Mouse (Mus musculus) spleen, adult 10 weeks (tissue): Measurements from ENCODE around the gene Hspb6. TPM values are rescaled to one million over a fixed set of nuclear protein-coding genes. Genes with fewer than 3 reads are reported as not detected.

Experiments
- polyA plus RNA-seq: library from polyadenylated mRNA; stranded (reverse); fragments of 350-450 nt; fragmentation: Illumina TruSeq; extraction: RNeasy Lipid Tissue Mini Kit (QIAGEN cat#74804); gene quantifications from one replicate; pipeline ENCODE4 v1.2.3, GENCODE M21; 2015; ENCODE audit warnings: low replicate concordance; ENCODE audit not compliant: insufficient read depth

Hspb6 gene
- polyA plus RNA-seq, result 6.5 TPM

DNA sequence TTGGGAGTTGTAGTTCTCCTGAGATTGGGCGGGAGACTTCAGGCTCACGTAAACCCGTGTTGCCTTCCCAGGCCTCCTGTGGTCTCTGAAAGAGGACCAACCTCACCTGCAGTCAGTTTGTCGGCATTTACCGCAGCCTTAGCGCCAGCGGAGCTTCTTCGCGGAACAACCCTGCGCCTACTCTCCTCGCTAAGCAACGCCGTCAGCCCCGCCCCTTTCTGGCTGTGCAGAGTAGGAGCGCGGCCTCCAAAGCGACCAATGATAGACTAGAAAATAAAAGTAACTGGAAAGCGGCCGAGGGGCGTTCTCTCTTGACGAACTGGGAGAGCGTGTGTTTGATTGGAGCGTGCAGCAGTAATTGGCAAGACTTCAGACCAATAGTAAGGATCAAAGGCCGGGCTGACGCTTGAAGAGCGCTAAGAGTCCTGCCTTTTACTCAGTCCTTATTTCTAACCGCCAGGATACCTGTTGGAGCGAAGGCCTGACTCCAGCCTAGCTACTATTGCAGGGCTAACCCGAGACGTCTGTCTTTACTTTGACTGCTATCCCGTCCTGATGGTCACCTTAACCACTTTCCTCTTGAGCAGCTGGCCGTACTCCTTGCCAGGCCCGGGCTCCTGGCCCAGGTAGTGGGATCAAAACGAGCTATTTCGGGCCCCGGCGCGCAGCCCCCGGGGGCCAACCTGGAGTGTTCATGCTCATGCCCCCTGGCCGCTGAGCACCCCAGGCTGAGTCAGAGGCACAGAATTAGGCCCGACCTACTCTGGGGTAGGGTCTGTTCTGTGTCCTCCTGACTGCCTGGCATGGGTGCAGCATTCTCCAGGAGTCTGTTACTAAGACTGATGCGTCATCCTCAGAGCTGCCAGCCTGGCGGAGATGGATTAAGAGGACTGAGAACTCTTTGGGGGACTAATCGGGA lies at the start of gene Hspb6, which contains the start of gene Proser3:
Hspb6 (plus strand) TSS at position 77 of the 919 bp plus-strand sequence.
Proser3 (minus strand) TSS at position 198 of the 919 bp plus-strand sequence.

DNA sequence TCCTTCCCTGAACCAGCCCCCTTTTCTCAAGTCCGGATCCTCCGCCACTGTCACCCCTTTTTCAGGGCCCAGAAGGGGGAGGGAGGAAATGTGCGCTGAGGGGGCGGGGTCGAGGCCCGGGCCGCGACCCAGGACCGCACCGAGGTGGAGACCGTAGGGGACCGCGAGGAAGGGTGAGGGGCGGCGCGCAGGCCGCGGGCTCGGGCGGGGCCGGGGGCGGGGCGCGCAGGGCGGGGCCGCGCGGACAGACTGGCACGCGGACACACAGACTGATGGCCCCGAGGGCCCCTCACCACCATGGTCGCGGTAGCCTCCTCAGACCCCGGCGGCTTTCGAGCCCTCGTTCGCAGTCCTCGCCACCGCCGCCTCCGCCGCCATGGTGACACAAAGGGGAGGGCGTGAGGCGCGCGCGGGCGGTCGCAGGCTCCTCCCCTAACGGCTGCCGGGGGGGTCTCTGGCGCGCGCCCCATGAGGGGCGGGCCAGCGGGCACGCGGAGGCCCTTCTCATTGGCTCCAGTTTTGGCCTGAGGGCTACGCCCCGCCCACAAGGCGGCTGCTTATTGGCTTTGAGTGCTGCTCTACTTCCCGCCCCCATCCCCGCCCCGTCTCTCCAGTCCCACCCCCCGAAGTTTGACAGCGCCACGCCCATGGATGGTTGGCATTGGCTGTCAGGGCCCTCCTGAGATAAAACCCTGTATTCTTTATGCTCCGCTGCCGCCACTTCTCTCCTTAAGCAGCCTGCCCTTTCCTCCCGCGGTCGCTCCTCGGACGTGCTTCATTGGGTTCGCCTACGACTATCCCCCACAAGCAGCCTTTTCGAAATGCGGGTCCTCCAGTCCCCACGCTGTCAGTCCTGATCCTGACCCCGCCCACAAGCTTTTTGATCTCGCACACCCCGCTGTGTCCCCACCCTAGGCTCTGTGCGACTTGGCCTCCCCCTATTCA lies 17.1 kb upstream of the Hspb6 start, which contains the start of gene Arhgap33:
Arhgap33 (minus strand) TSS at position 428 of the 945 bp plus-strand sequence.

DNA sequence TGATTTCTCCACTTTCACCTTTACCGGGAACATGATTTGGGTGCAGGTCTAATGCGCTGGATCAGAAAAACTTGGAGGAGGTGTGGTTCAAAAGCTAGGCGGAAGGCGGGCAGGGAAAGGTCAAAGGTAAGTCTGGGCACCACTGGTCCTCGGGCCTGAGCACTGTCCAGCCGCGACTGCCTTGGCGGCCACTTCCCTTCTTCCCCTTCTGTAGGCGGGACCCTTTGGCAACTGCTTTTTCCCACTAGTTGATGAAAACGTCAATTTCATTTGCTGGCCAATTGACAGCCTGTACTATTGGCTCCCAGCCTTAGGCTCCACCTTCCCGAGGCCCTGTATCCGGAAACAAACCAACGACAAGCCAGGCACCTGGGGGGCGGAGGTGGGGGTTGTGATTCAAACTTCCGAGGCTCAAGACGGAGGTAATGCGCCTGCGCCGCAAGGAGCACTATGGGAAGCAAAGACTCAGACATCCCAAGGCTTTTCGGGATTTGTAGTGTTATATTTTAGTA lies 7.5 kb downstream of the Hspb6 start, which contains the start of gene Lin37:
Lin37 (minus strand) TSS at position 396 of the 512 bp plus-strand sequence.

DNA sequence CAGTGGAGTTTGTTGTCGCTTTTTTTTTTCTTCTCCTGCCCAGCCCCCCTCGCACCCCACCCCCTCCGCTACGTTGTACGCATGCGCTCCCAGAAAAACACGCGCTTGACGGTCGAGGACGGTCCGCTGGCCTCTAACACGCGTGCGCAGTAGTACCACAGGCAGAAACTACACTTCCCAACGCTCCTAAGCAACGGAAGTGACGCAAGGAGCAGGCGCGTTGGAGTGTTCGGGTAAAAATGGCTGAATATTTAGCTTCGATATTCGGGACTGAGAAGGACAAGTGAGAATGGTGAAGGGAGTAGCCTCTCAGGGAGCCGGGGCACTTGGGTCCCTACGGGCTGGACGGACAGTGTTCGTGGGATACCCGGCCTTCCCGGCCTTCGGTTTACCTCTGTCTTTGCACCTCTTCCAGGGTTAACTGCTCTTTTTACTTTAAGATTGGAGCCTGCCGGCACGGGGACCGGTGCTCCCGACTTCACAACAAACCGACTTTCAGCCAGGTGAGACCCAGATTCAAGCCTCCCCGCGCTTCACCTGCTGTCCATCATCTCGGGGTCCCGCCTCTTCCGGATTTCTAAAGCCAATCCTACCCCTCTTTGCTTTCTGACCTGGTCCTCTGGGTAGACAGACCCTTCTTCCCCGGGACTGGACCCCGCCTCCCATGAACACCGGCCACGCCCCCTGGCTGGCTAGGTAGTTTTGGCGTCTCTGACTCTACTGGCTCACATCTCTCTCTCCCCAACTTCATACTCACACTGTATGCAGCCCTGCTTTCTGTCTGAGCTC lies 11.3 kb downstream of the Hspb6 start, which contains the start of the genes U2af1l4, Gm49396 and Psenen:
U2af1l4 (plus strand) TSS at position 185 of the 789 bp plus-strand sequence.
Gm49396 (plus strand) TSS at position 228 of the 789 bp plus-strand sequence.
Psenen (minus strand) TSS at position 511 of the 789 bp plus-strand sequence.

DNA sequence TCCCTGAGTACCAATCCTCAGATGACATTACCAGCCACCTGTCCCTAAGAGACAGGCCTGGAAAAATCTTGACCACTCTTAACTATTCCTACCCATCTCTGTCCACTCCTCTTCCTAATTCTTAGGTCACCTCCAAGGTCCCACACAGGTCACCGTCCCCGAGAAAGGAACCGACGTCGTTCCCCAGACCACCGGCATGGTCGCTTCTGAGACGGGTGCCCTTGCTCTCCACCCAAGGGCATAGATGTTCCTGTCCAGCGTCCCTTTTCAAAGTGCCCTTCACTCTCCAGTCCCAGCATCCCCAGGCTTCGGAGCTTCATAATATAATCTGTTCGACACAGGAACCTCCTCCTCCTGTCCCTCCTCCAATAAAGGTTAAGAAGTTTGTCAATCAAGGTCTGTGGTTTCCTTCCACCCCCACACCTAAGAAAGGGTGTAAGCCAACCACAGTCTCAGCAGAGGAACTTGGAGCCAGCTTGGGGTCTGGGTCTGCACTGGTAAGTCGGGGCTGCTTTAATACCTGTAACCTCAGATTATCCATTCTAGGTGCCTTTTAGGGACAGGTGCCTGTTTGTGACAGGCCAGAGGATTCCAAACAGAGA lies 13.1 kb downstream of the Hspb6 start, which contains the start of gene Igflr1:
Igflr1 (plus strand) TSS at position 458 of the 602 bp plus-strand sequence.

DNA sequence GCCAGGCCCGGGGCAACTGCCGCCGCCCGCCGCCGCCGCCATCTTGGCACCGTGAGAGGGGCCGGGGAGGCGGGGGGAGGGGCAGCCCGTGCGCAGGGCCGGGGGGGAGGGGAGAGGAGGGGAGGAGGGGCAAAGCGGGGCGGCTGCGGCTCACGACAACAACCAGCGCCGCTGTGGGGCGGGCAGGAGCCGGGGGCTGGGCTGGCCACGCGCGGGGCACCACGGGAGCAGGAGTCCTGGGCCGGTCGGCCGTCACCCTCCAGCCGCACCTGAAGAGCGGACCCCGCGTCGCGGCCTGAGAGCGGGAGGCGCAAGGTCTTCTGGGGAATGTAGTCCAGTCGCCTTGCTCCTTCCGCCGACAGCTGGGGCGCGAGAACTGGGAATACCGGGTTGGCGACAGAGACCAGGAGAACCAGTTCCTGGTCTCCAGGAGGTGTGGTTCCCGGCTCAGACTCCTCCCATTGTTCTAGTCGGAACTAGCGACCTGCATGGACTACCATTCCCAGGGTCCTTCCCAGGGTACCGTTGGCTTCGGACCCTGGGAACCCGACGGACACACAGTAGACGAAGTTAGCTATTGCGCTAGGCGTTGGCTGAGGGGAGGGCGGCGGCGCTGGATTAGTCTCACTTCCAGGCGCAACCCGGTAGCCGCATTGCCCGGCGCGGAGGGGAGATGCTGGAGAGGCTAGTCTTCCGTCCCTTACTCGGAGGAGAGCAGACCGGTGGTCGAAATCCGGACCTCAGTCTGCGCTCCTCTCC lies 36.9 kb downstream of the Hspb6 start, which contains the start of gene Kmt2b:
Kmt2b (minus strand) TSS at position 51 of the 759 bp plus-strand sequence.

DNA sequence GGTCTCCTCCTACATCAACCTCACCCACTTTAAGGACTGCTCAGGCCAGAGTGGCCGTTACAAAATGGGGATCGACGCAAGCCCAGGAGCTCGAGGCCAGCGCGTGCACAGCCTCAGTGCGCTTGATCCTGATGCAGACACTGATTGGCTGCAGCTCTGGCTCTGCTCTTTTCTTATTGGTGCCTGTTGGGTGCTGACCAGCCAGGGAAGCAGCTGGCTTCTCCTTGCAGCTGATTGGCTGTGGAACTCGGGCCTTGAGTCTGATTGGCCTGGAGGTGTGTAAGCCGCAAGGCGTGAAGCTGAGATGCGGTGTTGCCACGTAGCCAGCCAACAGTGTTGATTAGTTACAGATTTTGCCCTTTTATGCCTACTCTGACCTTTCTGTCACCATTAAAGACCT lies 46.8 kb downstream of the Hspb6 start, which contains the start of gene Zbtb32:
Zbtb32 (minus strand) TSS at position 124 of the 400 bp plus-strand sequence.

Other genes starting within 250 kb of the Hspb6 start
- 25.9 TPM for gene Alkbh6, start 243.5 kb upstream of the Hspb6 start, polyA plus RNA-seq
- gene Syne4, start 237.4 kb upstream of the Hspb6 start, polyA plus RNA-seq, result 3.6 TPM
- 1.0 TPM for gene E130208F15Rik, start 230.4 kb upstream of the Hspb6 start, polyA plus RNA-seq
- 12.5 TPM for gene Sdhaf1, start 228.3 kb upstream of the Hspb6 start, polyA plus RNA-seq
- 0.40 TPM for gene Lrfn3, start 189.4 kb upstream of the Hspb6 start, polyA plus RNA-seq
- 399 TPM for gene Tyrobp, start 138.4 kb upstream of the Hspb6 start, polyA plus RNA-seq
- gene Hcst, start 132.3 kb upstream of the Hspb6 start, polyA plus RNA-seq, result 34.7 TPM
- gene Nfkbid, start 130.4 kb upstream of the Hspb6 start, polyA plus RNA-seq, result 36.4 TPM
- gene Aplp1, start 106.6 kb upstream of the Hspb6 start, polyA plus RNA-seq, result 0.81 TPM
- gene Kirrel2, start 94.5 kb upstream of the Hspb6 start, polyA plus RNA-seq, result not detected
- gene Nphs1, start 93.9 kb upstream of the Hspb6 start, polyA plus RNA-seq, result 0.26 TPM
- not detected for gene Prodh2, start 58.6 kb upstream of the Hspb6 start, polyA plus RNA-seq
- 2.3 TPM for gene Arhgap33, start 17.1 kb upstream of the Hspb6 start, polyA plus RNA-seq
- 6.0 TPM for gene Proser3, start 121 bp downstream of the Hspb6 start, polyA plus RNA-seq
- 50.0 TPM for gene Lin37, start 7.7 kb downstream of the Hspb6 start, polyA plus RNA-seq
- gene U2af1l4, start 11.1 kb downstream of the Hspb6 start, polyA plus RNA-seq, result 48.4 TPM
- 21.5 TPM for gene Gm49396, start 11.2 kb downstream of the Hspb6 start, polyA plus RNA-seq
- 134 TPM for gene Psenen, start 11.4 kb downstream of the Hspb6 start, polyA plus RNA-seq
- not detected for gene Igflr1, start 13.2 kb downstream of the Hspb6 start, polyA plus RNA-seq
- gene Kmt2b, start 36.5 kb downstream of the Hspb6 start, polyA plus RNA-seq, result 45.0 TPM
- 2.5 TPM for gene Zbtb32, start 46.7 kb downstream of the Hspb6 start, polyA plus RNA-seq
- gene Upk1a, start 60.7 kb downstream of the Hspb6 start, polyA plus RNA-seq, result 0.22 TPM
- 519 TPM for gene Cox6b1, start 74.0 kb downstream of the Hspb6 start, polyA plus RNA-seq
- gene Etv2, start 83.7 kb downstream of the Hspb6 start, polyA plus RNA-seq, result not detected
- 12.1 TPM for gene Rbm42, start 98.1 kb downstream of the Hspb6 start, polyA plus RNA-seq
- gene Haus5, start 112.8 kb downstream of the Hspb6 start, polyA plus RNA-seq, result 27.1 TPM
- gene Pmis2, start 119.4 kb downstream of the Hspb6 start, polyA plus RNA-seq, result not detected
- gene 2200002J24Rik, start 146.7 kb downstream of the Hspb6 start, polyA plus RNA-seq, result not detected
- not detected for gene Atp4a, start 160.0 kb downstream of the Hspb6 start, polyA plus RNA-seq
- 51.8 TPM for gene Tmem147, start 177.4 kb downstream of the Hspb6 start, polyA plus RNA-seq
- not detected for gene Gapdhs, start 191.5 kb downstream of the Hspb6 start, polyA plus RNA-seq
- gene Sbsn, start 199.3 kb downstream of the Hspb6 start, polyA plus RNA-seq, result 5.4 TPM
- 0.43 TPM for gene Dmkn, start 211.6 kb downstream of the Hspb6 start, polyA plus RNA-seq
- gene Krtdap, start 235.7 kb downstream of the Hspb6 start, polyA plus RNA-seq, result not detected